Mouse (Mus musculus): ENCODE data around the gene Lhb. TPM values are rescaled to one million over a fixed set of nuclear protein-coding genes. Genes with fewer than 3 reads are reported as not detected.

Lhb gene
- total RNA-seq, 1 experiment = not detected

DNA sequence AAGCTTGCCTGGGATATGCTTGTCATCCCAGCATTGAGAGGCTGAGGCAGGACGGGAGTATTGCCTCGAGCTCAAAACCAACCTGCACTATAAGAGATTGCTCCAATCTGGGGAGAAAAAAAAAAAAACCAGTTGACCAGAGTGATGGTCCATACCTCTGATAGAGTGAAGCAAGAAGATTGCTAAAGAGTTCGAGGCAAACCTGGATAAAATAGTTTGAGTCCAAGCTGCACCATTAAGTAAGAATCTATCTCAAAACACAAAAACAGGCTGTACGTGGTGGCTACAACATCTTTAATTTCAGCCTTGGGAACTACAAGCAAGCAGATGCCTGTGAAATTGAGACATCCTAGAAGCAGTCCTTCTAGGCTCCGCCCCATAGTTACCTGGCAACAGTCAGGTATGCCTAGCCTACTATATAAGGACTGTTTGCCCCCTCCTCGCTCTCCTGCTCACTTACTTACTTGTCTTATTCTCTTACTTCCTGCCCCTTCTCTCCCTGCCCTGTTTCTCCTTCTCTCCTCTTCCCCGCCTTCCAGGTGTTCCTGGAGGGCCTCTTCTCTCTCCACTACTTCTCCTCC lies 46.6 kb downstream of the Lhb start:
- no peak overlapping the region; the same call in 1 of the 2 replicates for H3K27ac ChIP-seq (ENCODE audit: insufficient read depth, low read depth, low read length, poor library complexity, severe bottlenecking)
- in situ Hi-C loops (cut with MboI; ENCODE audit: low sequenced_read_pairs in 2 of 2, unreplicated experiment in 2 of 2) = no loop called here

DNA sequence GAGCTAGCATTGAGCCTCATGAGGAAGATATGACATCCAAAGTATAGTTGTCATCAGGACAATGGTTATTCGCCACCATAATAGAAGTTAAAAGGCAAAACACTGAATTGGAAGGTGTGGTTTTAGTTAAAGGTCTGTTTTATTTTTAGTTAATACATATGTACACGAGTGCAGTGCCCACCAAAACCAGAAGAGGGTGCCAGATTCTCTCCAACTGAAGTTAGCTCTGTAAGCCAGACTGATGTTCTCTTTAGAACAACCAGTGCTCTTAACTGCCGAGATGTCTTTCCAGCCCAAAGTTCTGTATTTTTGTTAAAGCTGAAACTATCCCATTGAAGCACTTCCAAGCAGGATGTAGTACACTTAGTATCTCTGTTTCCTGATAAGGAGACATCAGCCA lies 50.2 kb downstream of the Lhb start:
- no peak overlapping the region for H3K27ac ChIP-seq (ENCODE audit: insufficient read depth, low read depth, low read length, poor library complexity, severe bottlenecking)
- H3K36me3 ChIP-seq (ENCODE audit: control insufficient read depth, insufficient read depth, low read length, poor library complexity, severe bottlenecking) = peaks cover 4% of the 10 kb centered on the region; the same call in 1 of the 2 replicates
- H3K4me3 ChIP-seq (ENCODE audit: insufficient read depth in 1 of 2, low read depth in 1 of 2, low read length in 2 of 2, poor library complexity in 1 of 2, severe bottlenecking in 1 of 2) = no peak overlapping the region
- DNase-seq (ENCODE audit: low read depth, low spot score) = no peak
- in situ Hi-C loops (cut with MboI; ENCODE audit: low sequenced_read_pairs in 2 of 2, unreplicated experiment in 2 of 2) = loop anchor here in 1 of 2 experiments (10.0 kb wide), 1 partner anchor 124 kb away; no protein-coding TSS in a partner anchor
- no peaks in the 10 kb centered on the region for H3K9me3 ChIP-seq (ENCODE audit: control insufficient read depth, insufficient read depth, low read depth, low read length)
- no peak for TF ChIP-seq ZNF384 (IDR thresholded peaks at IDR 0.05; ENCODE audit: low read depth, low read length)
- TF ChIP-seq CHD2 (IDR thresholded peaks at IDR 0.05; ENCODE audit: low read depth, low read length) = no peak
- peak; percentile 19; the same call in 1 of the 2 replicates for TF ChIP-seq ZC3H11A (IDR thresholded peaks at IDR 0.05; ENCODE audit: borderline replicate concordance, low read depth, low read length)
- peaks cover 0 to 7% of the 10 kb centered on the region in 2 experiments; a peak in 3 of 4 replicates for H3K4me1 ChIP-seq (ENCODE audit: control insufficient read depth in 2 of 2, insufficient read depth in 2 of 2, low read length in 2 of 2, poor library complexity in 1 of 2)
- H3K9ac ChIP-seq (ENCODE audit: insufficient read depth, low read depth, low read length, poor library complexity, severe bottlenecking) = no peak overlapping the region

More for the DNA sequence above, 46.6 kb downstream of the Lhb start:
- TF ChIP-seq ZNF384 (IDR thresholded peaks at IDR 0.05; ENCODE audit: low read depth, low read length) (0 out of 2 replicates have a peak, but pooled peaks have one; percentile 42), ZC3H11A (IDR thresholded peaks at IDR 0.05; ENCODE audit: borderline replicate concordance, low read depth, low read length) (no peak)
- Histone ChIP-seq H3K4me1 (ENCODE audit: control insufficient read depth in 2 of 2, insufficient read depth in 2 of 2, low read length in 2 of 2, poor library complexity in 1 of 2) (peaks cover 0 to 3% of the 10 kb centered on the region in 2 experiments; a peak in 2 of 4 replicates), H3K4me3 (ENCODE audit: insufficient read depth in 1 of 2, low read depth in 1 of 2, low read length in 2 of 2, poor library complexity in 1 of 2, severe bottlenecking in 1 of 2) (peak overlapping the region; percentile 63 to 80), H3K36me3 (ENCODE audit: control insufficient read depth, insufficient read depth, low read length, poor library complexity, severe bottlenecking) (peaks cover 24% of the 10 kb centered on the region), H3K9me3 (ENCODE audit: control insufficient read depth, insufficient read depth, low read depth, low read length) (no peaks in the 10 kb centered on the region), H3K9ac (ENCODE audit: insufficient read depth, low read depth, low read length, poor library complexity, severe bottlenecking) (peak overlapping the region; percentile 12; the same call in 1 of the 2 replicates)
- DNase-seq (ENCODE audit: low read depth, low spot score) = no peak

Other genes with a start within 250 kb of the Lhb start
- gene Gfy, start 241.3 kb upstream of the Lhb start, total RNA-seq (2012; rRNA removed) = 0.11 TPM in 1 of 2 replicates, not detected in the other
- 0.54 TPM in 1 of 2 replicates, not detected in the other for gene Pth2, start 239.8 kb upstream of the Lhb start, total RNA-seq (2012; rRNA removed)
- 2.4 and 2.7 TPM in 2 replicates for gene Ccdc155, start 215.9 kb upstream of the Lhb start, total RNA-seq (2012; rRNA removed)
- gene Dkkl1, start 208.7 kb upstream of the Lhb start, total RNA-seq (2012; rRNA removed) = 4.7 and 6.9 TPM in 2 replicates
- 95.9 and 111 TPM in 2 replicates for gene Tead2, start 205.1 kb upstream of the Lhb start, total RNA-seq (2012; rRNA removed)
- 37.6 and 50.8 TPM in 2 replicates for gene Cd37, start 181.7 kb upstream of the Lhb start, total RNA-seq (2012; rRNA removed)
- 12.7 and 14.6 TPM in 2 replicates for gene Slc6a16, start 179.7 kb upstream of the Lhb start, total RNA-seq (2012; rRNA removed)
- gene Slc6a21, start 143.3 kb upstream of the Lhb start, total RNA-seq (2012; rRNA removed) = 0.21 and 0.67 TPM in 2 replicates
- gene Trpm4, start 87.0 kb upstream of the Lhb start, total RNA-seq (2012; rRNA removed) = 26.5 and 48.5 TPM in 2 replicates
- 0.71 and 1.4 TPM in 2 replicates for gene Hrc, start 85.5 kb upstream of the Lhb start, total RNA-seq (2012; rRNA removed)
- gene Ppfia3, start 53.8 kb upstream of the Lhb start, total RNA-seq (2012; rRNA removed) = 6.9 and 12.6 TPM in 2 replicates
- 5.6 and 11.3 TPM in 2 replicates for gene Lin7b, start 50.2 kb upstream of the Lhb start, total RNA-seq (2012; rRNA removed)
- 303 and 310 TPM in 2 replicates for gene Snrnp70, start 25.1 kb upstream of the Lhb start, total RNA-seq (2012; rRNA removed)
- gene Kcna7, start 15.2 kb upstream of the Lhb start, total RNA-seq (2012; rRNA removed) = 0.85 and 2.3 TPM in 2 replicates
- 2.4 and 3.6 TPM in 2 replicates for gene Ntf5, start 7.1 kb upstream of the Lhb start, total RNA-seq (2012; rRNA removed)
- 26.1 and 26.8 TPM in 2 replicates for gene Gys1, start 14.0 kb downstream of the Lhb start, total RNA-seq (2012; rRNA removed)
- gene Ruvbl2, start 17.3 kb downstream of the Lhb start, total RNA-seq (2012; rRNA removed) = 228 and 281 TPM in 2 replicates
- 398 and 408 TPM in 2 replicates for gene Ftl1, start 39.1 kb downstream of the Lhb start, total RNA-seq (2012; rRNA removed)
- gene Bax, start 46.1 kb downstream of the Lhb start, total RNA-seq (2012; rRNA removed) = 388 and 591 TPM in 2 replicates
- 2.6 TPM in 2 replicates for gene Tulp2, start 61.1 kb downstream of the Lhb start, total RNA-seq (2012; rRNA removed)
- gene Gm45808, start 66.0 kb downstream of the Lhb start, total RNA-seq (2012; rRNA removed) = 0.71 TPM in 1 of 2 replicates, not detected in the other
- gene Dhdh, start 68.0 kb downstream of the Lhb start, total RNA-seq (2012; rRNA removed) = 3.6 and 5.3 TPM in 2 replicates
- 131 and 178 TPM in 2 replicates for gene Nucb1, start 89.6 kb downstream of the Lhb start, total RNA-seq (2012; rRNA removed)
- gene Ppp1r15a, start 105.4 kb downstream of the Lhb start, total RNA-seq (2012; rRNA removed) = 31.4 and 37.9 TPM in 2 replicates
- 17.8 and 20.2 TPM in 2 replicates for gene Plekha4, start 105.5 kb downstream of the Lhb start, total RNA-seq (2012; rRNA removed)
- 32.5 and 33.0 TPM in 2 replicates for gene Hsd17b14, start 134.1 kb downstream of the Lhb start, total RNA-seq (2012; rRNA removed)
- 60.3 and 87.7 TPM in 2 replicates for gene Bcat2, start 149.3 kb downstream of the Lhb start, total RNA-seq (2012; rRNA removed)
- gene Fgf21, start 194.7 kb downstream of the Lhb start, total RNA-seq (2012; rRNA removed) = 0.67 and 1.1 TPM in 2 replicates
- 0.49 and 2.5 TPM in 2 replicates for gene Fut1, start 196.5 kb downstream of the Lhb start, total RNA-seq (2012; rRNA removed)
- 0.31 and 0.63 TPM in 2 replicates for gene Izumo1, start 201.0 kb downstream of the Lhb start, total RNA-seq (2012; rRNA removed)
- 5.3 and 8.6 TPM in 2 replicates for gene Rasip1, start 206.7 kb downstream of the Lhb start, total RNA-seq (2012; rRNA removed)
- gene Mamstr, start 219.2 kb downstream of the Lhb start, total RNA-seq (2012; rRNA removed) = 0.71 and 0.74 TPM in 2 replicates
- gene Fut2, start 245.6 kb downstream of the Lhb start, total RNA-seq (2012; rRNA removed) = 0.27 and 0.37 TPM in 2 replicates